Mouse (Mus musculus): ENCODE results near the gene Cfap70. TPM values are rescaled to one million over a fixed set of nuclear protein-coding genes. Genes with fewer than 3 reads are reported as not detected.

Gene Cfap70
- polyA plus RNA-seq, 3 experiments from 2014 or later = not detected

GRCm38 (mm10) chr14:20422257-20422656, 29.8 kb downstream of the Cfap70 start:
- ATAC-seq = no peak

- ATAC-seq = peak; percentile 35
These were observed 52.0 kb downstream of the Cfap70 start for GRCm38 (mm10) chr14:20400071-20400470.

GRCm38 (mm10) chr14:20398864-20399263, 53.2 kb downstream of the Cfap70 start:
- no peak for ATAC-seq

GRCm38 (mm10) chr14:20397220-20397619, 54.8 kb downstream of the Cfap70 start:
- no peak for ATAC-seq

- peak; percentile 93 for ATAC-seq
These were observed 58.7 kb downstream of the Cfap70 start, which contains the start of gene Mrps16 for GRCm38 (mm10) chr14:20393205-20393913. Gene Mrps16 (minus strand): TSS chr14:20393634.

GRCm38 (mm10) chr14:20392326-20392725, 59.7 kb downstream of the Cfap70 start:
- ATAC-seq = no peak

GRCm38 (mm10) chr14:20389446-20390079, 62.5 kb downstream of the Cfap70 start:
- no peak for ATAC-seq

GRCm38 (mm10) chr14:20388441-20389129, 63.4 kb downstream of the Cfap70 start, which contains the start of gene Dnajc9:
Gene Dnajc9 (minus strand): TSS chr14:20388910.
- peak; percentile 75 for ATAC-seq

GRCm38 (mm10) chr14:20379753-20380430, 72.1 kb downstream of the Cfap70 start:
- ATAC-seq = peak; percentile 20

- ATAC-seq = no peak
These were observed 72.9 kb downstream of the Cfap70 start for GRCm38 (mm10) chr14:20379087-20379640.

- peak; percentile 83 for ATAC-seq
These were observed 73.5 kb downstream of the Cfap70 start for GRCm38 (mm10) chr14:20378313-20379061.

GRCm38 (mm10) chr14:20377112-20377521, 74.9 kb downstream of the Cfap70 start:
- no peak for ATAC-seq

- ATAC-seq = no peak
These were observed 80.2 kb downstream of the Cfap70 start for GRCm38 (mm10) chr14:20371854-20372253.

- ATAC-seq = no peak
These were observed 81.2 kb downstream of the Cfap70 start for GRCm38 (mm10) chr14:20370798-20371197.

GRCm38 (mm10) chr14:20368271-20368670, 83.8 kb downstream of the Cfap70 start:
- no peak for ATAC-seq

GRCm38 (mm10) chr14:20363230-20363629, 88.8 kb downstream of the Cfap70 start:
- no peak for ATAC-seq

GRCm38 (mm10) chr14:20347991-20348541, 104.0 kb downstream of the Cfap70 start, which contains the start of the genes Ecd and Fam149b:
Gene Ecd (minus strand): TSS chr14:20348121.
Gene Fam149b (plus strand): TSS chr14:20348162.
- peak; percentile 96 for ATAC-seq

GRCm38 (mm10) chr14:20347441-20347990, 104.5 kb downstream of the Cfap70 start:
- peak; percentile 60 for ATAC-seq

GRCm38 (mm10) chr14:20345885-20346284, 106.1 kb downstream of the Cfap70 start:
- no peak for ATAC-seq
